Mouse (Mus musculus) cerebellum, postnatal 4 days (tissue): ENCODE measurements around the gene Gprin2.

Source experiments
- DNase-seq, 2 experiments: peaks; one replicate each; pipeline ENCODE4 v3.0.0; 2022; ENCODE audit warnings: low spot score in 2 of 2, mixed read lengths in 1 of 2

Gene Gprin2

DNA sequence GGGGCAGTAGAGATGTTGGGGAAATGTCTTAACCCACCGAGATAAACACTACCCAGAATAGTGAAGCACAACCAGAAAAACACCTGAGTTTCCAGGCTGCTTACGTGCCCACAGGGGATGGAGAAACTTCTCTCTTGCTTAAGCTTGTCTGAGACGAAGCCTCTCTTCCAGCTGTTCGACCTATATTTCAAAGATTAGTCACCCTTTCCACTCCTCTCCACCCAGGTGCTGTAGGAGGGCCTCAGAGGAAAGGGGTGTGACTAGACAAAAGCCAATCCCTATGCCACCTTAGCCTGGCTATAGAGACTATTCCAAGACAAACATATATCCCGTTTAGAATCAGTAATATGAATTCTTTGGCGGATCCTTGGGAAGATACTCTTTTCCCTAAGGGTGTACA, 6.5 kb upstream of the Gprin2 start:
- DNase-seq = no peak

DNA sequence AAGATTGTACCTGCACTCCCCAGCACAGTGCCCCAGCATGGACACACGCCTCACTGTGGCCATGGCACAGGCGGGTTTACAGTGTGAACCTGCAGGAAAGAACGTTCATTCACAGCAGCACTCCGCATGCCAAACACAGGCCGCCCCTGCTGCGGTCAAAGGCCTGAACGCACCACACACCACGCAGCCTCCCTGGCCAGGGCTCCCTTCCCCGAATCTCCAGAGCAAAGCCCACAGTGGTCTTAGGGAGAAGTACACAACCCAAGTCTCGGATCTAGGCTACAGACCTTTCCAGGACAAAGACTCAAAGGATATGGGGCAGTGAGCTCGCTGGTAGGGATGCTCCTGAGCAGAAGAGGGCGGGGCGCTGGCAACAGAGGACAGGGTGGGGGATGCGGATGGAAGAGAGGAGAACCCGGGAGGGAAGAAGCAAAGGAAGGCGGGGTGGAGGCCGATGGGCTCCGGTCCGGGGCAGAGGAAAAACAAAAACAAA, 669 bp downstream of the Gprin2 start:
- peak in 1 of 2 experiments; percentile 46 for DNase-seq

DNA sequence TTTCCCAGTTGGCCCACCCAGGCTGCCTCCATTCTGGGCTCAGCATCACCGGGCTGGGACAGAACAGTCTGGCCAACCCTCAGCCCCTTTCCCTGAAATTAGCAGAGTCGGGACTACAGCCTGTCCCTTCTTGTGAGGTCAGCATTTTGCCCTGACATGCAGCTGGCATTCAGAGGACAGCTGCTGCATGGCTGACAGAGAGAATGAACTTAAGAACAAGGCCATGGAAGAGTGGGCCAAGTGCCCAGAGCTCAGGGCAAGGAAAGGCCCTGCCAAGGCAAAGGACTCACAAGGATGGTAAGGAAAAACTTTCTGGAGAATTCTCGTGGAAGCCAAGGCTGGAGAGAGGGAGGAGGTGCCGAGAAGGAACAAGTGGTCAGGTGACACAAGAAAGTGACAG, 4.7 kb downstream of the Gprin2 start:
- DNase-seq = no peak

GRCm38 (mm10) chr14:34195466-34195865, 6.0 kb downstream of the Gprin2 start:
- DNase-seq = peak in 1 of 2 experiments; percentile 16

DNA sequence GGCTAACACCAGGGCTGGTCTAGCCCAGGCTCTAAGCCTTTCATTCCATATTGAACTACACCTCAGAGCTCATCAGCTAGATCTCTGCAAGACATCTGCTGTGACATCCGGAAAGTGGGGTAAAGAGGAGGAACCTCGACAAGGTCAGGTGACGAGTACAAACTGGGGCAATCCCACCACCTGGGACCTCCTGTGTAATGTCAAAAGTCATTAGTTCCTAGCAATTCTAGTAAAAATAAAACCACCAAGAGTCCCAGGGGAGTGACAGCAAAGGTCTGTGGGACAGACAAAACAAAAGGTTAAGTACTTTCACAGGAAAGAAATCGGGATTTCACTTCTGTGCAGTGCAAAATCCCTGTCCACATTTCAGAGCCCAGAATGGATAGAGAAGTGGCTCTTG, 7.6 kb downstream of the Gprin2 start:
- no peak for DNase-seq

- no peak for DNase-seq
Observed at GRCm38 (mm10) chr14:34190361-34190760, 11.1 kb downstream of the Gprin2 start.

GRCm38 (mm10) chr14:34188629-34189028, 12.8 kb downstream of the Gprin2 start:
- peak in 1 of 2 experiments; percentile 52 for DNase-seq

GRCm38 (mm10) chr14:34183101-34183500, 18.4 kb downstream of the Gprin2 start:
- DNase-seq = no peak

DNA sequence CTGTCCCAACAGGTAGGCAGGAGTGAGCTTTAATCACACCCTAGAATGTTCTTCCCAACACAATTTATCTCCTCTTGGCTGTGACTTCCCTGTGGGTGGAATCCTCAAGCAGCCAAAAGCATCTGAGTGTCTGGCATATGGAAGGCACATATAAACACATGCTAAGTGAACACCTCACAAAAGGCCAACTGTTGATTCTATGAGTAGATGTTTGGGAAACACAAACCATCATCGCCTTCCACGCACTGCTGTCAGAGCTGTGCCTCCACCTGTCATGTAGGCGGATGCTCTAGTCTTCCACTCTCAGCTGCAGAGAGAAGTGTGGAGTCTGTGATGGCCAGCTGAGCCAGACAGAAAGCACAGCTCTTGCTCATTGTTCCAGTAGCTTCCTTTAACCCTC, 22.1 kb downstream of the Gprin2 start:
- DNase-seq = no peak

- DNase-seq = no peak
Observed at GRCm38 (mm10) chr14:34171107-34171506, 30.3 kb downstream of the Gprin2 start.

DNA sequence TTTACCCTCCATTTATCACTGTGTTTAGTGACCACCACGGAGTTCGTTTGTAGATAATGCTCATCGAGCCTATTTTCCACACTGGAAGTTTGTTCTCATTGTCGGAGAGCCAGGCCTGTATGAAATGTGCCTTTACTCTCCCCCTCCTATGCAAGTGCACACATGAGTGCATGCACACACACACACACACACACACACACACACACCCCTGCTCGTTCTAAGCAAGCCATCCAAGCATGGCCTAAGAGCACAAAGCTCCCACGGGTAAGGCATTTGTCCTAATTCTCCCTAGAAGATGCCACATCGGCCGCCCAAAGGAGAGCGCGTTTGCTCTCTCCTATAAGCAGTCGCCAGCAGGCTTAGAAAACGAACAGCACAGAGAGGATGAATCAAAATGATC, 45.7 kb downstream of the Gprin2 start:
- no peak for DNase-seq

DNA sequence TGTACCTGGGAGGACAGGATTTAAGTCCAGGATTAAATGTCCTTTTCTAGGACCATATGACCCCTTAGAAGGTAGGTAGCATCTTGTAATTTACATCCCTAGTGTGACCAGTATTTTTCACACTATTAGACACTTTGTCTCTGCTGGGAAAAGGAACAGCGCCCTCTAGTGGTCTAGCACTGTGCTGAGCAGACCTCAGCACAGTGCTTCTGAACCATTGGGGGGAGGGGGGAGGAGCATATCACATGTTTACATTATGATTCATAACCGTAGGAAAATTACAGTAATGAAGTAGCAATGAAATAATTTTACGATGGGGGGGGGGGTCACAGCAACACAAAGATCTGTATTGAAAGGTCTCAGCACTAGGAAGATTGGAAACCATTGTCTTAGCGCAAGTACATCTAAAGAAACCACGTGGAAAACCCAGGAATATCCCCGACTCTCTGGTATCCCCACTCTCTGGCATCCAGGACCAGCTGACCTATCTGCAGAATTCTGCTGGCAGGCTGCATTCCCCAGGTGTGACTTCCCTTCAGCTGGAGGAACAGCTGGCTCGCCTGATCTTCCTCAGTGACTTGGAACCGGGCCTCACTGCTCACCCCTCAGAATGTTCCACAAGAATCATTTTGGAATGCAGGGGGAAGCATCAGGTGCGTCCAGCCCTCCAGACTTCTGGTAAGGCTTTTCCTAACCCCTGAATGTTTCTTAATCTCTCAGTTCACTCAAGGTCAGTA, 46.7 kb downstream of the Gprin2 start:
- DNase-seq = peak in 1 of 2 experiments; percentile 58

GRCm38 (mm10) chr14:34152342-34152741, 49.1 kb downstream of the Gprin2 start, which contains the start of gene Npy4r:
Gene Npy4r (minus strand): TSS chr14:34152489.
- no peak for DNase-seq

- DNase-seq = no peak
Observed at GRCm38 (mm10) chr14:34142915-34143314, 58.5 kb downstream of the Gprin2 start.

GRCm38 (mm10) chr14:34142316-34142715, 59.1 kb downstream of the Gprin2 start:
- no peak for DNase-seq

DNA sequence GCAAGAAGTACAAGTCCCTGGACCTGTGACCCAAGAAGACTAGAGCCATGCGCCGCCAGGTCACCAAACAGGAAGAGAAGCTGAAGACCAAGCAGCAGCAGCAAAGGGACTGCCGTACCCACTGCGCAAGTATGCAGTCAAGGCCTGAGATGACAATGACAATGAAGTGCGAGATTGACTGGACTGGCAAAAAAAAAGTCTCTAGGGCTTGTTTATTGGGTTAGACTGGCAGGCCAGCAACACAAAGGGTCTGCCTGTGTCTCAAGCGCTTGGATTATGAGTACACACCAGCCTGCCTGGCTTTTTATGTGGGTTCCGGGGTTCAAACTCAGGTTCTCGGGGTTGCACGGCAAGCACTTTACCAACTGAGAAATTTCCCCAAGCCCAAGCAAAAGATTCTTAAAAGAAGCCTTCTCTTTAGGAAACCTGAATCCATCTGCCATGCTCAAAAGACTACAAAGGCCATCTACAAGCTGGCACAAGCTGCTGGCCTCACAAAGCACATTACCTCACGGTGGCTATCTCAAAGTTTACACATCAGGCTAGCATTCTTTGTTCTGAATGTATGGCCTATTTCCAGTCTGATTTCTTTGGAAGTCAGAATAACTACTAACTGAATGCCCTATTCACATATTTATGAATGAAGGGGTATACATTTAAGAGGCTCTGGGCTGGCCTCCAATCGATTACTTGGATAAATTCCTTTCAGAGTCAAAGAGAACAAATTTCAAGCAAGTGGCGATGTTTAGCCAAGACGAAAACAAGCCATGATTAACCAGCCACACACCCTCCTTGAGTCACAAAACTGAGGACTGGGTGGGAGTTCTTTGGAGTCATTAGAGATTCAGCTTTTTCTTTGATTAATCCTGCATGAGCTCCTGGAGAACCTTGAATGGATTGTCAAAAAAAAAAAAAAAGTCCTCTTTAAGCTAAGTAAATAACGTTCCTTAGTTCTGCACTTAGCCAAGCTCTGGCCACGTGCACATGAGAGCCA, 61.5 kb downstream of the Gprin2 start:
- no peak for DNase-seq
